ENCODE assay signal across 14 mouse cellular contexts in genomic region chr11:91995524-91995923, GRCm38 (mm10).
"Had no signal": no experiment of that assay in that cellular context is flagged by ENCODE, and none has a peak within 500 bp of the region (broad histone marks: within the 10 kb centered on the region; RNA-seq: fewer than 3 reads in every experiment).

No protein-coding gene starts in this region.

- ATAC-seq: inflammation-experienced regulatory T-cells, adult 6 months; intestine, embryonic 16.5 days had no signal

- DNase-seq: kidney, adult 18-20 months; kidney, adult 9 months; kidney, postnatal 14 days; kidney, postnatal 4 days; layer of hippocampus, postnatal 36 days; liver, embryonic 13.5 days; lung, adult 2 months; lung, postnatal 14 days; lung, postnatal 4 days; midbrain, embryonic 14.5 days; right cerebral cortex, postnatal 25 days; thymus, postnatal 25 days had no signal
